Mouse (Mus musculus): ENCODE results near the gene Zfp677.
"Not testable (repeated sequence)": the region's sequence is repeated elsewhere in the genome, so short reads cannot be mapped to it uniquely, and the experiment has no call there.

Zfp677 gene

DNA sequence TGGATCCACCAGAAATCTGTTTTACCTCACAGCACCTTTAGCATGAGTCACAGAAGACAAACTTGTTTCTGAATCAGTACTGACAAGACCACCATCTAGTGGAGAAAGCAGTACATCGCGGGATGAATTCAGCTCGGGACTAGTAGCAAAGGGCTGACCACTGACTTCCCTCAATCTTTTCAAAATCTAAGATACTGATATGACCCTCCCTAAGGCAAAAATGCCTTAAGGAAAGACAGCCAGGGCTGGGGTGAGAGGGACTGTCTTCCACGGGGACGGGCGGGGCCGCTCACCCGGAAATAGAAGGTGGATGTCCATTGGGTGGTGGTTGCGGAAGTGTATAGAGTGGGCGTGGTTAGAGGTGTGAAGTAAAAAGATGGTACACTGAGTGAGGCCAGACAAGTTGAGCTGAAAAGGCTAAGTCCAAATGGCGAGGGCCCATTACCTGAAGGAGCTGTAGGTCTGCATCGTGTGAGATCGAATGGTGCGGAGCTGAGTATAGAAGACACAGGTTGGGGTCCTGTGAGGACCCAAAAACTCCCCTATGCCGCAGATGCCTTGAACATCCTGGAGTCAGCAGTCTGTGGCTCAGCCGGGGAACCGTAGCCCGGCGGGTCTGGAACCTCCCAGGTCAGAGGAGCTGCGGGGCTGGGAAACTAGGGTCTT, at the start of gene Zfp677:
TSS of gene Zfp677 (plus strand) at position 358 of the 666 bp plus-strand sequence.
- peak; percentile 20 to 23 for DNase-seq (ENCODE audit: low spot score in 2 of 2)

DNA sequence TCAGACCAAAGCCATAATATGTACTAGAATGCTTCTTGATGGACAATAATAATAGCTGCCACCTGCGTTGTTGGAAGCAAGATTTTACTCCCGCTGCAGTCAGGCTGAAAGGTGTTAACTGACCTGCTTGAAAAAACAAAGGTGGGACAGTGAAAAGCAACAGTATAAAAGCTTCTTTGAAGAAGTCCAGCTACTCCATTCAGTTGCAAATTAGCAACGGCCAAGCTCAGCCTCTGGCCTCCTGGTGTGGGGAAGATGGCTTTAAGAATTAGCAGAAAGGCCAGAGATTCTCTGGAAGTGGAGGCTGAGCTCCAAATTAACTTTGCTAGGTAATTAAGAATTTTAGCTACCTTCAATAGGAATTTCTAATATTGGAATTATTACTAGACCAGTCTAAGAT, 15.5 kb upstream of the Zfp677 start:
- DNase-seq (ENCODE audit: low spot score in 2 of 2) = not testable (repeated sequence)

DNA sequence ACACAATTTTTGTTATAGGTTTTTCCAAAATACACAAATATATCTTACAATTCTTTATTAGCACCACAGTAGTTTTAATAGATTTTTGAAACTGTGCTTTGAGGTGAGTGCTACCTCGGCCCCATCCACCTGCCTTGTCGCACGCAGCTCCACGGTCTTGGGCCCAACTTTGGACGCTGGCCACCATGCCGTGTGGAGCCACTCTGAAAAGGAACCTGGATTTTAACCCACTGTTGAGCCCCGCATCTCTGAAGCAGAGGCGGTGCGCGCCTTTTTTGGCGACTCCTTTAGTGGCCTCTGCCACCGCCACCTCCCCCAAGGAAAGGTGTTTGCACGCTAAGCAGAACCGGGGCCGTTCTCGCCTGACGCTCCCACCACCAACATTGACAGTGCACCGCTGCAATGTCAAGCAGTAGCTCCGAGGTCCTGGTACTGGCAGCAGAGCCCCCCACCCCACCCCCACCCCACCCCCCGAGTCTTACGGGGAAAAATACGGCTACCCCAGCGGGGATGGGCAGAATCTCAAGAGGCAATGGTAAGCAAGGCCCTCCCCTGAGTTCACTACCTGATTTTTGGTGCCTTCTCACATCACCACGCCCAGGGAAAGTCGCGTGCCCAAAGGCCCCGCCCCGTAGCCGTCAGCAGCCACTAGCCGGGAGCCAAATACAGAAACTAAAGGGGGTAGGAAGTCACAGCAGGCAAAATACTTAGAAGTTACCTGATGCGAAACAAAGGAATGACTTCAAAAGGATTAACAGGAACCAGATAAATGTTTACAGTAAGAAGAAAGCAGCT, 13.4 kb upstream of the Zfp677 start:
- DNase-seq (ENCODE audit: low spot score in 2 of 2) = no peak

DNA sequence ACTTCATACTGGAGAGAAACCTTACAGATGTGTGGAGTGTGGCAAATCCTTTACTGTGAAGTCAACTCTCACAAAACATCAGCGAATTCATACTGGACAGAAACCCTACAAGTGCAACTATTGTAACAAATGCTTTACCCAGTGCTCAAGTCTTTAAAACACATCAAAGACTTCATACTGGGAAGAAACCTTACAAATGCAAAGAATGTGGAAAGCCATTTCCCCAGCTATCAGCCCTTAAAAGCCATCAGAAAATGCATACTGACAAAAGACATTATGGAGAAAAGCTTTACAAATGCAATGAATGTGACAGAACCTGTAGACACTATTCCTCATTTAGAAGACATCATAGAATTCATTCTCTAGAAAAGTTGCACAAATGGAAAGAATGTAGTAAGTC, 8.2 kb upstream of the Zfp677 start:
- DNase-seq (ENCODE audit: low spot score in 2 of 2) = no peak

DNA sequence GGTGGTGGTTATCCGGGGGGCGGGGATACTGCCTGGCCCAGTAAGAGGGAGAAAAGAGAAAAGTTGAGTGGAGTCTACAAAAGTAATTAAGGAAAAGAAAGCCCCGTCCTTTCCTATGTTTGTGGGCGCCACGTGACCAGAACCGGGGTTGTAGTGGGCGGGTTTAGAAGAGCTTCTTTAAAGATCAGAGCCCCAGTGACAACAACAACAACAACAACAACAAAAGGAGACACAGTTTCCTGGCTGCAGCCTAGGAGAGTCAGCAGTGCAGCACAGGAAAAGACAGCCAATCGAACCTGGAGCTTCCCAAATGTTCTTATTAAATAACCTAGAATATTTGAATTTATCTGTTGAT, 486 bp downstream of the Zfp677 start:
- DNase-seq (ENCODE audit: low spot score in 2 of 2) = no peak

DNA sequence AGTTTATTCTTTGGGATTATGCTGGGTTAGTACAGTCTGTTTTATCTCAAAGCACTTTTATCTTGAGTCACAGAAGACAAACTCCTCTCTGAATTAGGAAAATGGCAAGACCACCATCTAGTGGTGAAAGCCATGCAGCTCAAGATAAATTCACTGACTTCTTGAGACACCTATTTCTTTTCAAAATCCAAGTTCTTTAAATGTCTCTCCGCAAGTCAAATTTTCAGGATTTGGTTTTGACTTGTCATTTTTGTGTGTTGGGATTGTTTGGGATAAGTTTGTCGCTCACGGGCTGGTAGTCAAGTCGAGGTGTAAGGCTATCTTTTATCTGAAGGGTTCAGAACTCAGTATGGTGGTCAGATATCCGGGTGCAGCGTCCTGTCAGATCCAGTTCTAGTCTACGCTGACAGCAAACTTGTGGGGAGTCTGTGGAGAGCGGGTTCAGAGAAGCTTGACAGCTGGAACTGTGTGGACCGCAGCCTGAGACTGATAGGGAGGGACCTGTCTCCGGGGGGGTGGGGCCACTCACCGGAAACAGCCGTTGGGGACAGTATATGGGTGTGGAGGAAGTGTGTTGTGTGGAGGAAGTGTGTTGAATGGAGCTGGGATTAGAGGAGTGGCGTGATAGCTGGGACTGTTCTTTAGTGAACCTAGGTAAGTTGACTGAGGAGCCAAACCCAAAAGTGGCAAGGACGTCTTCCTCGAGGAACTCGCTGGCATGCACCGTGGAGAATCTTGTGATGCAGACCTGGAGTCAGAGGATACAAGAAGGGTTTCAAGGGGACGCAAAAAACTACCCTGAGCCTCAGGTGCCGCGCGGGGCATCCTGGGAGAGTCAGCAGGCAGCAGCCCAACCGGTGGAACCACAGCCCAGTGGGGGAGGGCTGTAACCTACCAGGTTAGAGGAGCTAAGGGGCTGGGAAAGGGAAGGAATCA, 39.4 kb downstream of the Zfp677 start, which contains the start of gene Zfp54:
TSS of gene Zfp54 (plus strand) at position 564 of the 936 bp plus-strand sequence.
- peak; percentile 3 to 28 for DNase-seq (ENCODE audit: low spot score in 2 of 2)

DNA sequence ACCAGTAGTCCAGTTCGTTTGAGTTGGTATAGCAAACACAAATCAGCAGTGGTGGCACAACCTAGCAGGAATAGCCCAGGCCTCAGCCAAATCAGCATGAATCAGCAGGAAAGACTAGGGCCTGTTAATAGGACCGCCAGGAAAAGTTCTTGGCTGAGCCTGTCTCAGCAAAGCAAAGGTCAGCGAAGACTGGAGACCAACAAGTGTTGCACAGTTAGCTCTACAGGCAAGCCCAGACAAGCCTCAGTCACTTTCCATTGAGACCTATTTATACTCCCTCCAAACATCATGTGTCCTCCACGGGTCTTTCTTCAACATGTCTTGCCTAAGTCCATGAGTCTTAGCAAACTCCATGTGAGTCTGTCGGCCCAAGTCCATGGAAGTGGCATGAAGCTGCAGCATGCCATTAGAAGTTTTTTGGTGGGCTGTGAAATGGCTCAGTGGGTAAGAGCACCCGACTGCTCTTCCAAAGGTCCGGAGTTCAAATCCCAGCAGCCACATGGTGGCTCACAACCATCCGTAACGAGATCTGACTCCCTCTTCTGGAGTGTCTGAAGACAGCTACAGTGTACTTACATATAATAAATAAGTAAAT, 55.4 kb downstream of the Zfp677 start:
- DNase-seq (ENCODE audit: low spot score in 2 of 2) = not testable (repeated sequence)
